Mouse (Mus musculus): ENCODE measurements around the gene 4930522H14Rik. TPM values are rescaled to one million over a fixed set of nuclear protein-coding genes. Genes with fewer than 3 reads are reported as not detected.

Gene 4930522H14Rik
- polyA plus RNA-seq, 1 experiment = 26.3 TPM

DNA sequence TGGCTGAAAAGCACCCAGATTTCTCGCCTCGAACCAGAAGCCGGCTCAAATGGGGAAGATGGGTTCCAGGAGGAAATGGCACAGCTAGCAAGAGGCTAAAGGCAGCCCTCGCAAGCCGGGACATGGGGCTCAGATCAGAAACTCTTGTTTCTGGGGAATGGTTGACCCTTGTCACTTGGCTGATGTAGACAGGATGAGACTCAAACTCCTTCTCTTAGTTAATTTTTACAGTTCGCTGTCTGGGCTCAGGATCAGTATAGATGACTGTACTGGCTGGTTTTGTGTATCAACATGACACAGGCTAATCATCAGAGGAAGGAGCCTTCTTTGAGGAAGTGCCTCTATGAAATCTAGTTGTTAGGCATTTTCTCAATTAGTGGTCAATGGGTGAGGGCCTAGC lies 33.6 kb upstream of the 4930522H14Rik start:
- no peak overlapping the region for H3K27ac ChIP-seq (ENCODE audit: control insufficient read depth, insufficient read depth, low read depth, low read length)
- H3K27me3 ChIP-seq (ENCODE audit: control insufficient read depth, insufficient read depth, low read length) = no peaks in the 10 kb centered on the region
- H3K4me1 ChIP-seq (ENCODE audit: control insufficient read depth, insufficient read depth, low read length) = no peaks in the 10 kb centered on the region
- H3K36me3 ChIP-seq (ENCODE audit: control insufficient read depth, insufficient read depth, low read length) = no peaks in the 10 kb centered on the region
- no peak for TF ChIP-seq CTCF (IDR thresholded peaks at IDR 0.05; ENCODE audit: control insufficient read depth, insufficient read depth, insufficient replicate concordance, low read depth, low read length)
- TF ChIP-seq POLR2A (IDR thresholded peaks at IDR 0.05; ENCODE audit: control insufficient read depth, low read depth, low read length) = no peak
- no peak overlapping the region for H3K4me3 ChIP-seq (ENCODE audit: control insufficient read depth, low read depth, low read length)

- TF ChIP-seq POLR2A (IDR thresholded peaks at IDR 0.05; ENCODE audit: control insufficient read depth, low read depth, low read length) (no peak), CTCF (IDR thresholded peaks at IDR 0.05; ENCODE audit: control insufficient read depth, insufficient read depth, insufficient replicate concordance, low read depth, low read length) (no peak)
- H3K27ac ChIP-seq (ENCODE audit: control insufficient read depth, insufficient read depth, low read depth, low read length) = no peak overlapping the region
- no peaks in the 10 kb centered on the region for H3K4me1 ChIP-seq (ENCODE audit: control insufficient read depth, insufficient read depth, low read length)
- no peaks in the 10 kb centered on the region for H3K27me3 ChIP-seq (ENCODE audit: control insufficient read depth, insufficient read depth, low read length)
- no peak overlapping the region for H3K4me3 ChIP-seq (ENCODE audit: control insufficient read depth, low read depth, low read length)
- H3K36me3 ChIP-seq (ENCODE audit: control insufficient read depth, insufficient read depth, low read length) = no peaks in the 10 kb centered on the region
These were observed 19.4 kb upstream of the 4930522H14Rik start for GRCm38 (mm10) chr4:109550338-109551150.

GRCm38 (mm10) chr4:109547306-109547705 lies 16.2 kb upstream of the 4930522H14Rik start:
- H3K27me3 ChIP-seq (ENCODE audit: control insufficient read depth, insufficient read depth, low read length) = no peaks in the 10 kb centered on the region

GRCm38 (mm10) chr4:109546538-109546937 lies 15.4 kb upstream of the 4930522H14Rik start:
- H3K4me3 ChIP-seq (ENCODE audit: control insufficient read depth, low read depth, low read length) = no peak overlapping the region
- no peaks in the 10 kb centered on the region for H3K27me3 ChIP-seq (ENCODE audit: control insufficient read depth, insufficient read depth, low read length)
- TF ChIP-seq CTCF (IDR thresholded peaks at IDR 0.05; ENCODE audit: control insufficient read depth, insufficient read depth, insufficient replicate concordance, low read depth, low read length) = no peak
- TF ChIP-seq POLR2A (IDR thresholded peaks at IDR 0.05; ENCODE audit: control insufficient read depth, low read depth, low read length) = no peak
- no peaks in the 10 kb centered on the region for H3K4me1 ChIP-seq (ENCODE audit: control insufficient read depth, insufficient read depth, low read length)
- no peak overlapping the region for H3K27ac ChIP-seq (ENCODE audit: control insufficient read depth, insufficient read depth, low read depth, low read length)
- H3K36me3 ChIP-seq (ENCODE audit: control insufficient read depth, insufficient read depth, low read length) = no peaks in the 10 kb centered on the region

More at GRCm38 (mm10) chr4:109547306-109547705, 16.2 kb upstream of the 4930522H14Rik start:
- no peaks in the 10 kb centered on the region for H3K4me1 ChIP-seq (ENCODE audit: control insufficient read depth, insufficient read depth, low read length)
- H3K36me3 ChIP-seq (ENCODE audit: control insufficient read depth, insufficient read depth, low read length) = no peaks in the 10 kb centered on the region
- no peak for TF ChIP-seq POLR2A (IDR thresholded peaks at IDR 0.05; ENCODE audit: control insufficient read depth, low read depth, low read length)
- no peak for TF ChIP-seq CTCF (IDR thresholded peaks at IDR 0.05; ENCODE audit: control insufficient read depth, insufficient read depth, insufficient replicate concordance, low read depth, low read length)
- H3K27ac ChIP-seq (ENCODE audit: control insufficient read depth, insufficient read depth, low read depth, low read length) = no peak overlapping the region
- H3K4me3 ChIP-seq (ENCODE audit: control insufficient read depth, low read depth, low read length) = no peak overlapping the region

DNA sequence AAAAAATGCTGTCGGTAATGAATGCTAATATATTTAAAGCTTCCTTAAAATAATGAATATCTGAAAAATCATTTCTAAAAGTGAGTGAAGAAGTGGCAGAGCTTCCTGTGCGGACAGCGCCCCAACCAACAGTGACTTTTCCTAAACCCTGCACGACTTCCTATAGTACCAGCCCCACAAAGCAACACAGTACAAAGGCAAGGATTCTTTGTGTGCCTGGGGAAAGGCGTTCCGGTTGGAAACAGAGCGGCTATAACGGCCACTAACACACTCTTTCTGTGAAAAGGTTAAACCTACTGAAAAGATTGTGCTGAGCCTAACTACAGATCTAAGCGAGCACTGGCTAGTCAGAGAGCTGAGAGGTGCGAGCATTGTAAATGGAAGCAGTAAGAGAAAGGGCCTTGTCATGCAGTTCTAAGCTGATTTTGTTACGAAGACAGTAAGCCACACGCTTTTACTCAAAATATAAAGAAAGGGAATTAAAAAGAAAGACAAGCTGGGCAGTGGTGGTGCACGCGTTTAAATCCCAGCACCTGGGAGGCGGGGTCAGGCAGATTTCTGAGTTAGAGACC lies 766 bp downstream of the 4930522H14Rik start:
- H3K4me1 ChIP-seq (ENCODE audit: control insufficient read depth, insufficient read depth, low read length) = peaks cover 4% of the 10 kb centered on the region; the same call in 1 of the 2 replicates
- H3K4me3 ChIP-seq (ENCODE audit: control insufficient read depth, low read depth, low read length) = peak overlapping the region; percentile 85
- H3K27ac ChIP-seq (ENCODE audit: control insufficient read depth, insufficient read depth, low read depth, low read length) = no peak overlapping the region

DNA sequence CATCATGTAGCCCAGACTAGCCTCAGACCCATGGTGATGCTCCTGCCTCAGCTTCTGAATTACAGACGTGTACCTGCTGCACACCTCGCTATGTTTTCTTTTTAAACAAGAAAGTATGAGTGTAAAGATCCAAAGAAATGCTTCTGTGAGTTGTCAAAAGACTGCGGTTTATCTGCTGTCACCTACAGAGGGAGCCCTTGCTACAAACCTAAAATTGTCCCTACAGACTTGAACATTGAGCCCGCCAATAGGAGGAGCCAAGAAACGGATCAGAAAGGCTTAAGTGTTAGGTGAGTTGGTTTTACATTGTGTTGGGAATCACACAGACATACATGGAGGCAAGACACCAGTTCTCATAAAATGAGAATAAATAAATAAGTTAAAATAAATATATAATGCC lies 26.2 kb downstream of the 4930522H14Rik start:
- Histone ChIP-seq H3K27ac (ENCODE audit: control insufficient read depth, insufficient read depth, low read depth, low read length) (no peak overlapping the region), H3K4me3 (ENCODE audit: control insufficient read depth, low read depth, low read length) (no peak overlapping the region), H3K27me3 (ENCODE audit: control insufficient read depth, insufficient read depth, low read length) (no peaks in the 10 kb centered on the region), H3K36me3 (ENCODE audit: control insufficient read depth, insufficient read depth, low read length) (no peaks in the 10 kb centered on the region), H3K4me1 (ENCODE audit: control insufficient read depth, insufficient read depth, low read length) (no peaks in the 10 kb centered on the region)
- no peak for TF ChIP-seq CTCF (IDR thresholded peaks at IDR 0.05; ENCODE audit: control insufficient read depth, insufficient read depth, insufficient replicate concordance, low read depth, low read length)
- no peak for TF ChIP-seq POLR2A (IDR thresholded peaks at IDR 0.05; ENCODE audit: control insufficient read depth, low read depth, low read length)

More for the DNA sequence above, 766 bp downstream of the 4930522H14Rik start:
- no peaks in the 10 kb centered on the region for H3K36me3 ChIP-seq (ENCODE audit: control insufficient read depth, insufficient read depth, low read length)
- TF ChIP-seq CTCF (IDR thresholded peaks at IDR 0.05; ENCODE audit: control insufficient read depth, insufficient read depth, insufficient replicate concordance, low read depth, low read length) = no peak
- TF ChIP-seq POLR2A (IDR thresholded peaks at IDR 0.05; ENCODE audit: control insufficient read depth, low read depth, low read length) = no peak
- H3K27me3 ChIP-seq (ENCODE audit: control insufficient read depth, insufficient read depth, low read length) = no peaks in the 10 kb centered on the region

GRCm38 (mm10) chr4:109498476-109498875 lies 32.6 kb downstream of the 4930522H14Rik start:
- H3K4me3 ChIP-seq (ENCODE audit: control insufficient read depth, low read depth, low read length) = no peak overlapping the region
- H3K27ac ChIP-seq (ENCODE audit: control insufficient read depth, insufficient read depth, low read depth, low read length) = no peak overlapping the region
- H3K27me3 ChIP-seq (ENCODE audit: control insufficient read depth, insufficient read depth, low read length) = no peaks in the 10 kb centered on the region
- H3K36me3 ChIP-seq (ENCODE audit: control insufficient read depth, insufficient read depth, low read length) = no peaks in the 10 kb centered on the region
- H3K4me1 ChIP-seq (ENCODE audit: control insufficient read depth, insufficient read depth, low read length) = no peaks in the 10 kb centered on the region
- no peak for TF ChIP-seq CTCF (IDR thresholded peaks at IDR 0.05; ENCODE audit: control insufficient read depth, insufficient read depth, insufficient replicate concordance, low read depth, low read length)
- TF ChIP-seq POLR2A (IDR thresholded peaks at IDR 0.05; ENCODE audit: control insufficient read depth, low read depth, low read length) = no peak
